Mouse (Mus musculus): ENCODE results near the gene Gm28168. TPM values are rescaled to one million over a fixed set of nuclear protein-coding genes. Genes with fewer than 3 reads are reported as not detected.

The Gm28168 gene
- not detected for polyA plus RNA-seq (2014; fragmentation: Illumina TruSeq; extraction: RNeasy Lipid Tissue Mini Kit (QIAGEN cat#74804); ENCODE audit: low read depth, low replicate concordance)

DNA sequence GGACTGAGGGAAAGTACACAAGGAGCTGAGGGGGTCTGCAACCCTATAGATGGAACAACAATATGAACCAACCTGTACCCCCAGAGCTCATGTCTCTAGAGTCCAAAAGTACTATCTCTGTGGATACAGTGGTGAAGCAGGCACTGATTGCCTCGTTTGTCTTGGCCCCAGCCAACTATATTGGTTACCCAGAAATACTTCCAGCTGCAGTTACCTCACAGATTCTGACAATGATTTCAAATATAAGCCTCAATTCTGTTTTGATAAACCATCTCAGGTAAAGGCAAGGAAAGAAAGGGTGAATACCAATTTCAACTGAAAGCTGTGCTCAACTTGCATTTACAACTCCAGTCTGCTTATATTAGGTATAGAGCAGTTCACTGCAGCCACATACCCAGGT, at the start of gene Gm28168:
Gene Gm28168 (plus strand): TSS at position 301 of the 400 bp plus-strand sequence.

DNA sequence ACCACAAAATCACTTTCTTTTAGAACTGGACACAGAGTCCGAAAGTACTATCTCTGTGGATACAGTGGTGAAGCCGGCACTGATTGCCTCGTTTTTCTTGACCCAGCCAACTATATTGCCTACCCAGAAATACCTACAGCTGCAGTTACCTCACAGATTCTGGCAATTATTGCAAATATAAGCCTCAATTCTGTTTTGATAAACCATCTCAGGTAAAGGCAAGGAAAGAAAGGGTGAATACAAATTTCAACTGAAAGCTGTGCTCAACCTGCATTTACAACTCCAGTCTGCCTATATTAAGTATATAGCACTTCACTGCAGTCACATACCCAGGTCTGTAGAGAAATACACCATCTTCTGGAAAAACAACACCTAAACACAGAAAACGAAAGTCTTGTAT, 37.8 kb downstream of the Gm28168 start, which contains the start of gene Gm7145:
Gene Gm7145 (plus strand): TSS at position 301 of the 400 bp plus-strand sequence.

Other genes starting within 250 kb of the Gm28168 start
- not detected for gene Gm28363, start 230.9 kb upstream of the Gm28168 start, polyA plus RNA-seq (2014; fragmentation: Illumina TruSeq; extraction: RNeasy Lipid Tissue Mini Kit (QIAGEN cat#74804); ENCODE audit: low read depth, low replicate concordance)
- gene B020011L13Rik, start 146.9 kb upstream of the Gm28168 start, polyA plus RNA-seq (2014; fragmentation: Illumina TruSeq; extraction: RNeasy Lipid Tissue Mini Kit (QIAGEN cat#74804); ENCODE audit: low read depth, low replicate concordance), result not detected
- gene Gm28360, start 97.9 kb upstream of the Gm28168 start, polyA plus RNA-seq (2014; fragmentation: Illumina TruSeq; extraction: RNeasy Lipid Tissue Mini Kit (QIAGEN cat#74804); ENCODE audit: low read depth, low replicate concordance), result not detected
- not detected for gene Gm7145, start 37.9 kb downstream of the Gm28168 start, polyA plus RNA-seq (2014; fragmentation: Illumina TruSeq; extraction: RNeasy Lipid Tissue Mini Kit (QIAGEN cat#74804); ENCODE audit: low read depth, low replicate concordance)
- gene Gm29106, start 248.5 kb downstream of the Gm28168 start, polyA plus RNA-seq (2014; fragmentation: Illumina TruSeq; extraction: RNeasy Lipid Tissue Mini Kit (QIAGEN cat#74804); ENCODE audit: low read depth, low replicate concordance), result not detected